Mouse (Mus musculus) forebrain, embryonic 14.5 days (tissue): Measurements from ENCODE around the gene Rpap1. TPM values are rescaled to one million over a fixed set of nuclear protein-coding genes. Genes with fewer than 3 reads are reported as not detected.
"Not testable (repeated sequence)": the region's sequence is repeated elsewhere in the genome, so short reads cannot be mapped to it uniquely, and the experiment has no call there.

Source experiments
- ATAC-seq: fragments of 200-750 bp; cut with Nextera tagmentation; 2 replicates; pipeline ENCODE4 v1.8.0; 2017; ENCODE audit warnings: mild to moderate bottlenecking, moderate library complexity
- DNase-seq: peaks from one replicate; pipeline ENCODE4 v3.0.0-alpha.2; 2015; ENCODE audit warnings: low spot score
- H3K27ac ChIP-seq: fragments of 300-500 bp; sonication (generic); 2 replicates; pipeline ENCODE4 v1.5.1; 2014; ENCODE audit warnings: low read depth, mild to moderate bottlenecking, control low read depth, low read length, moderate library complexity
- H3K27me3 ChIP-seq: fragments of 300-500 bp; sonication (generic); replicated peaks from 2 replicates; pipeline ENCODE4 v1.6.1; 2014; ENCODE audit warnings: low read length, control low read depth, mixed read lengths; ENCODE audit not compliant: control insufficient read depth, insufficient read depth
- H3K36me3 ChIP-seq: fragments of 300-500 bp; sonication (generic); 2 replicates; pipeline ENCODE4 v1.6.1; 2014; ENCODE audit warnings: low read length, control low read depth; ENCODE audit not compliant: control insufficient read depth, insufficient read depth
- H3K4me1 ChIP-seq: fragments of 300-500 bp; sonication (generic); 2 replicates; pipeline ENCODE4 v1.6.1; 2014; ENCODE audit warnings: antibody characterized with exemption, low read length, control low read depth; ENCODE audit not compliant: control insufficient read depth, insufficient read depth
- H3K4me2 ChIP-seq: fragments of 300-500 bp; sonication (generic); 2 replicates; pipeline ENCODE4 v1.6.1; 2014; ENCODE audit warnings: mild to moderate bottlenecking, control low read depth, low read length
- H3K4me3 ChIP-seq: fragments of 300-500 bp; sonication (generic); 2 replicates; pipeline ENCODE4 v1.5.1; 2014; ENCODE audit warnings: low read depth, low read length, control low read depth
- H3K9ac ChIP-seq: fragments of 300-500 bp; sonication (generic); 2 replicates; pipeline ENCODE4 v1.6.1; 2014; ENCODE audit warnings: mild to moderate bottlenecking, low read length, control low read depth, moderate library complexity
- H3K9me3 ChIP-seq: fragments of 300-500 bp; sonication (generic); replicated peaks from 2 replicates; pipeline ENCODE4 v1.6.1; 2016; ENCODE audit warnings: low read length, control low read depth, mixed read lengths; ENCODE audit not compliant: control insufficient read depth
- WGBS: fragments of 180-500 bp; shearing (Covaris S2); extraction: QIAGEN DNeasy Blood & Tissue Kit; methylation state at CpG from one replicate; pipeline ENCODE4 v1.1.7; 2014; 5-methylcytosine and 5-hydroxymethylcytosine counted together
- polyA plus RNA-seq: library from polyadenylated mRNA; unstranded; fragments of >200 nt; fragmentation: Nextera tagmentation; extraction: Ambion mirVana; gene quantifications from 2 replicates; pipeline ENCODE4 v1.2.1, GENCODE M21; 2014

Rpap1 gene
- polyA plus RNA-seq, 1 experiment from 2014 or later, result 12.8 TPM

DNA sequence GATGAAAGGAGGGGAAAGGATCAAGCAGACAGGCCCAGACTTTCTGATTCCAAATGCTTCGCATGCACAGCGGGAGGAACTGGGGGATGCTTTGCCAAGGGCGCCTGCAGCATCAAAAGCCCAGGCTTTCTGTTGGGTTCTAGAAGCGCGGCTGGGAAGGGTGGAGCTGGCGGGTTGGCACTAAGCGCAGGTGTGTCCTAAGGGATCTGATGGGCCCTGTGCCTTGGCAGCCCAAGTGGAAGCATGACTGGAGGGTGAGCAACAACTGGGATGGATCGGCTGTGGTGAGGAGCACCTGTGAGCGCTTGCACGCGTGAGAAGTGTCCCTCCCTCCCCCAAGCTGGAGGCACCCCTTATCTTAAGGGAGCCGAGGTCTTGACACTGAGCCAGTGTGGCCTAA lies 50.2 kb downstream of the Rpap1 start:
- WGBS, result 21% methylated on average over 12 of the region's 12 CpGs
- 0 out of 2 replicates have a peak, but pooled peaks cover 5% of the 10 kb centered on the region for H3K4me1 ChIP-seq
- no peak overlapping the region for H3K27ac ChIP-seq
- H3K4me3 ChIP-seq, result no peak overlapping the region
- H3K9me3 ChIP-seq, result no peaks in the 10 kb centered on the region
- no peak for DNase-seq
- ATAC-seq, result no peak
- H3K36me3 ChIP-seq, result peaks cover 37% of the 10 kb centered on the region
- no peak overlapping the region for H3K4me2 ChIP-seq
- 0 out of 2 replicates have a peak, but pooled peaks cover 6% of the 10 kb centered on the region for H3K27me3 ChIP-seq
- H3K9ac ChIP-seq, result no peak overlapping the region

DNA sequence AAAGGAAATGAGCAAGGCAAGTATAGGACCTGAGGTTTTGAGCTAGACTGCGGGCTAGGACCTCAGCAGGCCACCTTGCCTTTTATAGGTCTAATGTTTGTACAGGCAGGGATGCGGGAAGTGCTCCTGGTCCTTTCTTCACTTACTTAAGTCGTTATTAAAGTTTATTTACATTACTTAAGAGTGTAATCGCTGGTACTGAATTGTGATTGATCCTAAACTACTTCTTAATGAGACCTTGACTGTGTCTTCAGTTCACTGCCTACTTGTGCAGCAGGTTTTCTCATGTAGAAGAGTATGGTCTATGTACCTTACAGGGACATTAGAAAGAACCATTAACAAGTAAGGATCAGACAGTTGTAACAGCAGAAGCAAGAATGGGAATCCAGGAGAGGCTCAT lies 56.6 kb downstream of the Rpap1 start:
- no peaks in the 10 kb centered on the region for H3K4me1 ChIP-seq
- no peak overlapping the region for H3K4me3 ChIP-seq
- H3K36me3 ChIP-seq, result peaks cover 97% of the 10 kb centered on the region
- ATAC-seq, result no peak
- no peak for DNase-seq
- 86% methylated on average over 4 of the region's 4 CpGs for WGBS
- no peak overlapping the region for H3K4me2 ChIP-seq
- no peak overlapping the region for H3K27ac ChIP-seq
- H3K9ac ChIP-seq, result no peak overlapping the region
- no peaks in the 10 kb centered on the region for H3K9me3 ChIP-seq
- no peaks in the 10 kb centered on the region for H3K27me3 ChIP-seq

DNA sequence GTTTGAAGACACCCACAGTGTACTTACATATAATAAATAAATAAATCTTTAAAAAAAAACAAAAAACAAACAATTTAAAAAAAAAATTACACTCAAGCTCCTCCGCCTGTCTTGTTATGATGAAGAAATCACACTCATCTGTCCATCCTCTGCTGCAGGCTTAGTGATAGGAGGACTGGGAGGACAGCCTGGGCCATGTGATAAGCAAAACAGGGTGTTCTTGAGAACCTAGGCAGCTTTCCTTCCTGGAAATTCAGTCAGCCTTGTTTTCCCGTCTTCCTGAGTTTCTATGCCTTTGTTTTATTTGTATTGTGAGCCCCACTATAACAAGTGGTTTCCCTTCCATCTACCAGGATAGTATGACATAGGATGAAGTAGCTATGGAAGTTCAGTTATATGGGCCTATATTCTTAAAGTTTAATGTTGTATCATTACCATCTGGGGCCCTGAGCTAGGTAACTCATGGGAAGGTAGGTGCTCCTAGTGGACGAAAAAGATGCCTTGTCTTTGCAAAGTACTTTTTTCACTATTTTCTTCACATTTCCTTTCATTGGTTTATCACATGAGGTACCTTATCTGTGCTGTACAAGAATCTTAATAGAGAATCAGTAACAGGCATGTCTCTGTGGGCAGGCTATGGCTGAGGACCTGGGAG lies 59.4 kb downstream of the Rpap1 start:
- DNase-seq, result no peak
- Histone ChIP-seq H3K27me3 (no peaks in the 10 kb centered on the region), H3K36me3 (peaks cover 90% of the 10 kb centered on the region), H3K9ac (no peak overlapping the region), H3K27ac (no peak overlapping the region), H3K4me2 (no peak overlapping the region), H3K4me3 (no peak overlapping the region), H3K9me3 (no peaks in the 10 kb centered on the region), H3K4me1 (no peaks in the 10 kb centered on the region)
- WGBS, result 91% methylated on average over 3 of the region's 3 CpGs
- no peak for ATAC-seq

DNA sequence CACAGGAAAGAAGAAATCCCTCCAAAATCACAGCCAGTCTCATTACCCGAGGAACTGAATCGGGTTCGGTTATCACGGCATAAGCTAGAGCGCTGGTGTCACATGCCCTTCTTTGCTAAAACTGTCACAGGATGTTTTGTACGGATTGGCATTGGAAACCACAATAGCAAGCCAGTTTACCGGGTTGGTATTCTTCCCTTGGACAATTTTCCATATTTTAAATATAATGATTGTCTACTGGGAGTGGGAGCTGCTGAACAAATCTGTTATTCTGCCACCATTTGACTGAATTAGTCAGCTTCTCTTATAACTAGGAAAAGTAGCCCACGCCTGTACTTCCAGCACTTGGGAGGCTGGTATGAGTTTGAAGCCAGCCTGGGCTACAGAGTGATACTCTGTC lies 66.3 kb downstream of the Rpap1 start:
- 96% methylated on average over 8 of the region's 8 CpGs for WGBS
- no peak for ATAC-seq
- H3K4me1 ChIP-seq, result no peaks in the 10 kb centered on the region

DNA sequence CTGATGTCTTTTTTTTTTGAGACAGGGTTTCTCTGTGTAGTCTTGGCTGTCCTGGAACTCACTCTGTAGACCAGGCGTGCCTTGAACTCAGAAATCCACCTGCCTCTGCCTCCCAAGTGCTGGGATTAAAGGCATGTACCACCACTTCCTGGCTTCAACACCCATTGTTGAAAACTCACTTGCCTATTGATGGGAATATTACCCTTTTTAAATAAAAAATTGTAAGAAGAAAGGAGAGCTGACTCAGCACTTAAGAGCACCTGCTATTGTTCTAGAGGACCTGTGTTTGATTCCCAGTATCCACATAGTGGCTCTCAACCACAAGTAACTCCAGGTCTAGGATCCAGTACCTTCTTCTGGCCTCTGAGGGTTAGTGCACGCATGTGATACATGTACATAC lies 71.5 kb downstream of the Rpap1 start:
- H3K4me3 ChIP-seq, H3K27ac ChIP-seq, H3K4me2 ChIP-seq, ATAC-seq, H3K4me1 ChIP-seq, DNase-seq, H3K9ac ChIP-seq, H3K27me3 ChIP-seq, H3K9me3 ChIP-seq: not testable (repeated sequence)
- H3K36me3 ChIP-seq, result peaks cover 69% of the 10 kb centered on the region
- 86% methylated on average over 2 of the region's 2 CpGs for WGBS

More for the DNA sequence above, 66.3 kb downstream of the Rpap1 start:
- Histone ChIP-seq H3K27me3 (no peaks in the 10 kb centered on the region), H3K9ac (no peak overlapping the region), H3K4me3 (no peak overlapping the region), H3K9me3 (no peaks in the 10 kb centered on the region), H3K4me2 (no peak overlapping the region), H3K36me3 (peaks cover 82% of the 10 kb centered on the region), H3K27ac (no peak overlapping the region)
- DNase-seq, result no peak

Other genes starting within 250 kb of the Rpap1 start
- 0.29 and 0.36 TPM in 2 replicates for gene Exd1, start 239.9 kb downstream of the Rpap1 start, polyA plus RNA-seq
- gene Chp1, start 239.8 kb downstream of the Rpap1 start, polyA plus RNA-seq, result 72.3 and 75.5 TPM in 2 replicates
- 38.0 and 41.9 TPM in 2 replicates for gene Nusap1, start 169.2 kb downstream of the Rpap1 start, polyA plus RNA-seq
- 13.2 and 14.8 TPM in 2 replicates for gene Oip5, start 169.1 kb downstream of the Rpap1 start, polyA plus RNA-seq
- gene Ndufaf1, start 124.7 kb downstream of the Rpap1 start, polyA plus RNA-seq, result 36.7 and 37.6 TPM in 2 replicates
- 32.6 and 38.0 TPM in 2 replicates for gene Rtf1, start 112.5 kb downstream of the Rpap1 start, polyA plus RNA-seq
- gene Itpka, start 45.2 kb downstream of the Rpap1 start, polyA plus RNA-seq, result 0.61 and 0.78 TPM in 2 replicates
- 0.29 and 0.37 TPM in 2 replicates for gene Ltk, start 27.1 kb downstream of the Rpap1 start, polyA plus RNA-seq
- gene Tyro3, start 10.2 kb upstream of the Rpap1 start, polyA plus RNA-seq, result 14.3 TPM in 2 replicates
- gene Mga, start 109.7 kb upstream of the Rpap1 start, polyA plus RNA-seq, result 23.6 and 32.3 TPM in 2 replicates
- gene Mapkbp1, start 185.2 kb upstream of the Rpap1 start, polyA plus RNA-seq, result 3.0 and 4.3 TPM in 2 replicates
- gene Jmjd7, start 239.9 kb upstream of the Rpap1 start, polyA plus RNA-seq, result 16.4 and 23.3 TPM in 2 replicates
- 1.9 and 4.2 TPM in 2 replicates for gene Gm28042, start 240.0 kb upstream of the Rpap1 start, polyA plus RNA-seq
- 1.5 TPM in 2 replicates for gene Pla2g4b, start 245.9 kb upstream of the Rpap1 start, polyA plus RNA-seq